Mouse (Mus musculus) testis, postnatal 10 days (tissue): ENCODE measurements around the gene Tex2.
"Not testable (repeated sequence)": the region's sequence is repeated elsewhere in the genome, so short reads cannot be mapped to it uniquely, and the experiment has no call there.

Source experiments
- DNase-seq: peaks from one replicate; pipeline ENCODE4 v3.0.0; 2021; ENCODE audit warnings: low spot score

Tex2 gene

GRCm38 (mm10) chr11:106618768-106619167 lies 5.5 kb upstream of the Tex2 start:
- not testable (repeated sequence) for DNase-seq

GRCm38 (mm10) chr11:106617821-106618580 lies 4.8 kb upstream of the Tex2 start:
- no peak for DNase-seq

- DNase-seq: no peak
These were observed 2.3 kb upstream of the Tex2 start for GRCm38 (mm10) chr11:106615561-106615960.

- no peak for DNase-seq
These were observed 1.1 kb upstream of the Tex2 start for GRCm38 (mm10) chr11:106614339-106614645.

GRCm38 (mm10) chr11:106613638-106614338 lies 565 bp upstream of the Tex2 start:
- DNase-seq: peak; percentile 51

GRCm38 (mm10) chr11:106612209-106612960 lies 838 bp downstream of the Tex2 start:
- DNase-seq: peak; percentile 76

- DNase-seq: no peak
These were observed 3.5 kb downstream of the Tex2 start for GRCm38 (mm10) chr11:106609731-106610130.

- no peak for DNase-seq
These were observed 5.9 kb downstream of the Tex2 start for GRCm38 (mm10) chr11:106607316-106607715.

GRCm38 (mm10) chr11:106606042-106606441 lies 7.2 kb downstream of the Tex2 start:
- no peak for DNase-seq

GRCm38 (mm10) chr11:106603230-106603629 lies 10.0 kb downstream of the Tex2 start:
- DNase-seq: no peak

- DNase-seq: no peak
These were observed 13.1 kb downstream of the Tex2 start for GRCm38 (mm10) chr11:106600124-106600523.

- no peak for DNase-seq
These were observed 13.9 kb downstream of the Tex2 start for GRCm38 (mm10) chr11:106599345-106599744.

GRCm38 (mm10) chr11:106598339-106598738 lies 14.9 kb downstream of the Tex2 start:
- DNase-seq: no peak

GRCm38 (mm10) chr11:106597737-106598330 lies 15.4 kb downstream of the Tex2 start:
- no peak for DNase-seq

GRCm38 (mm10) chr11:106591183-106591582 lies 22.0 kb downstream of the Tex2 start:
- no peak for DNase-seq

GRCm38 (mm10) chr11:106590143-106590542 lies 23.1 kb downstream of the Tex2 start:
- no peak for DNase-seq

- DNase-seq: no peak
These were observed 24.4 kb downstream of the Tex2 start for GRCm38 (mm10) chr11:106588781-106589180.

GRCm38 (mm10) chr11:106587786-106588519 lies 25.3 kb downstream of the Tex2 start:
- no peak for DNase-seq

- DNase-seq: no peak
These were observed 29.4 kb downstream of the Tex2 start for GRCm38 (mm10) chr11:106583801-106584200.

GRCm38 (mm10) chr11:106581357-106581756 lies 31.9 kb downstream of the Tex2 start:
- DNase-seq: no peak

GRCm38 (mm10) chr11:106580468-106580867 lies 32.8 kb downstream of the Tex2 start:
- no peak for DNase-seq

GRCm38 (mm10) chr11:106579957-106580356 lies 33.3 kb downstream of the Tex2 start:
- DNase-seq: no peak
